Mouse (Mus musculus) neural tube, embryonic 12.5 days (tissue): ENCODE data around the gene Coro1c. TPM values are rescaled to one million over a fixed set of nuclear protein-coding genes. Genes with fewer than 3 reads are reported as not detected.

Source experiments
- ATAC-seq: fragments of 200-750 bp; cut with Nextera tagmentation; 2 replicates; pipeline ENCODE4 v1.8.0; 2017; ENCODE audit warnings: low read depth, mild to moderate bottlenecking, moderate TSS enrichment, moderate library complexity; ENCODE audit not compliant: low FRiP score
- H3K27ac ChIP-seq: fragments of 300-500 bp; sonication (generic); 2 replicates; pipeline ENCODE4 v1.5.1; 2016
- H3K27me3 ChIP-seq: fragments of 300-500 bp; sonication (generic); replicated peaks from 2 replicates; pipeline ENCODE4 v1.6.1; 2016; ENCODE audit warnings: mild to moderate bottlenecking
- H3K36me3 ChIP-seq: fragments of 300-500 bp; sonication (generic); 2 replicates; pipeline ENCODE4 v1.6.1; 2016; ENCODE audit warnings: mild to moderate bottlenecking
- H3K4me1 ChIP-seq: fragments of 300-500 bp; sonication (generic); 2 replicates; pipeline ENCODE4 v1.6.1; 2016
- H3K4me2 ChIP-seq: fragments of 300-500 bp; sonication (generic); replicated peaks from 2 replicates; pipeline ENCODE4 v1.6.1; 2016; ENCODE audit warnings: mild to moderate bottlenecking
- H3K4me3 ChIP-seq: fragments of 300-500 bp; sonication (generic); 2 replicates; pipeline ENCODE4 v1.5.1; 2016
- H3K9ac ChIP-seq: fragments of 300-500 bp; sonication (generic); 2 replicates; pipeline ENCODE4 v1.6.1; 2016; ENCODE audit warnings: mild to moderate bottlenecking
- H3K9me3 ChIP-seq: fragments of 300-500 bp; sonication (generic); 2 replicates; pipeline ENCODE4 v1.6.1; 2016; ENCODE audit warnings: mild to moderate bottlenecking
- WGBS: fragments of 180-500 bp; shearing (Covaris S2); methylation state at CpG from one replicate; pipeline ENCODE4 v1.1.7; 2016; 5-methylcytosine and 5-hydroxymethylcytosine counted together
- polyA plus RNA-seq: library from polyadenylated mRNA; unstranded; fragments of >200 nt; fragmentation: Nextera tagmentation; extraction: Ambion mirVana; gene quantifications from 2 replicates; pipeline ENCODE4 v1.2.1, GENCODE M21; 2016

The Coro1c gene
- polyA plus RNA-seq, 1 experiment from 2014 or later = 292 TPM

DNA sequence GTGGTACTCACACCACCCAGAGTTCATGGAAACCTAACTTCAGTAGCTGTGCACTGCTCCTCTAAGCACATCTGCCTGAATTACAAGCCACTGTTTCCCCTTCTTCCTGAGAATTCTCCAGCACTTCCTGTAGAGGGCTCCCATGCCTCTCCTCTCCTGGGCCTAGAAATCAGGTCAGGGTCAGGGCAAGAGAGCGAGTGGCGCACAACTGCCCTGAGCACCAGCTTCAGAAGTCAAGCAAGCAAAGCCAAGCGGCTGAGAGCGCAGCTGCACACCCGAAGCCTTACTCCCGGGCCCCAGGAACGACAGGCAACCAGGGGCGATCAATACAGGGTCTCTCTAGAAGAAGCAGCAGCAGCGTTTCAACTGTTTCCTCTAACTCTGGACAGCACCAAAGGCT is 60.9 kb downstream of the Coro1c start:
- peaks cover 95% of the 10 kb centered on the region for H3K36me3 ChIP-seq
- WGBS = 88% methylated on average over 9 of the region's 9 CpGs
- H3K9me3 ChIP-seq = no peaks in the 10 kb centered on the region
- no peak overlapping the region for H3K4me2 ChIP-seq
- no peak overlapping the region for H3K4me3 ChIP-seq
- no peak overlapping the region for H3K27ac ChIP-seq
- 0 out of 2 replicates have a peak, but pooled peaks cover 2% of the 10 kb centered on the region for H3K4me1 ChIP-seq
- no peak overlapping the region for H3K9ac ChIP-seq
- ATAC-seq = no peak
- no peaks in the 10 kb centered on the region for H3K27me3 ChIP-seq

DNA sequence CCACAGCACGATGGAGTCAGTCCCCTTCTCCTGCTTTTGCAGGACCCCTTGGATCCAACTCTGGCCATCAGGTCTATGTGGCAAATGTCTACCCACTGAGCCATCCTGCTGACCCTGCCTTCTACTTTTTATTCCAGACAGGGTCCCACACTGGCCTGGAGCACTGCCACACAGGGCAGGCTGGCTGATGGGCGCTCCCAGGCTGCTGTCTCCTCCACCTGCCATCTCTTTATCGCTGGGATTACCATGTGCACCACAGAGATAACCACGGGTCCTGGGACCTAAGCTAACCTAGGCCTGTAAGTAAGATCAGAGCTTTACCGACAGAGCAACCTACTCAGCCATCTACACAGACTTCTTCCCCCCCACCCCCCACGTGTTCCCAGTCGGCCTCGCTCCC is 61.9 kb downstream of the Coro1c start:
- WGBS = 92% methylated on average over 8 of the region's 8 CpGs
- H3K27me3 ChIP-seq = no peaks in the 10 kb centered on the region
- ATAC-seq = no peak
- no peaks in the 10 kb centered on the region for H3K9me3 ChIP-seq
- H3K27ac ChIP-seq = no peak overlapping the region
- 0 out of 2 replicates have a peak, but pooled peaks cover 2% of the 10 kb centered on the region for H3K4me1 ChIP-seq
- H3K9ac ChIP-seq = no peak overlapping the region
- H3K4me3 ChIP-seq = no peak overlapping the region
- no peak overlapping the region for H3K4me2 ChIP-seq
- H3K36me3 ChIP-seq = peaks cover 97% of the 10 kb centered on the region

GRCm38 (mm10) chr5:113845627-113846026 is 62.9 kb downstream of the Coro1c start:
- Histone ChIP-seq H3K27ac (no peak overlapping the region), H3K36me3 (peaks cover 88% of the 10 kb centered on the region), H3K9ac (no peak overlapping the region), H3K4me3 (no peak overlapping the region), H3K27me3 (no peaks in the 10 kb centered on the region), H3K9me3 (no peaks in the 10 kb centered on the region), H3K4me1 (0 out of 2 replicates have a peak, but pooled peaks cover under 1% of the 10 kb centered on the region), H3K4me2 (no peak overlapping the region)
- 89% methylated on average over 8 of the region's 8 CpGs for WGBS
- ATAC-seq = no peak

- WGBS = 78% methylated on average over 7 of the region's 7 CpGs
- Histone ChIP-seq H3K27me3 (no peaks in the 10 kb centered on the region), H3K36me3 (peaks cover 88% of the 10 kb centered on the region), H3K27ac (no peak overlapping the region), H3K9ac (no peak overlapping the region), H3K4me2 (no peak overlapping the region), H3K9me3 (no peaks in the 10 kb centered on the region), H3K4me3 (no peak overlapping the region), H3K4me1 (no peaks in the 10 kb centered on the region)
- ATAC-seq = no peak
Observed at GRCm38 (mm10) chr5:113844721-113845120, 63.8 kb downstream of the Coro1c start.

DNA sequence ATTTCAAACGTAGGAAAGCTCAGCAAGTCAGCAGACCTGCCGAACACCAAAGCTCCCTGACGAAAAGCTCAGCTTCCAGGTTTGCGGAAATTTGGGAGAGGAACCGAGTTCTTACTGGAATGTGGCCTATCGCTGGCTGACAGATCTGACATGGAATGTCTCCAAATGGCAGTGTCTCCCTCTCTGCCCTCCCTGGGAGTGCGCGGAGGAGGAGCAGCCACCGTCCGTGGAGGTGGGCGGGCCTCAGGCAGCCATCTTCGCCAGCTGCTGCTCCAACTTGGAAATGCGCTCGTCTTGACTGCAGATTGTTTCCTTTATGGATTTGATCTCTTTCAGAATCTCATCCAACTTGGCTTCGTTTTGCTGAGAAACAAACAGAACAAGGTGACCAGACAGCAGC is 64.5 kb downstream of the Coro1c start:
- 90% methylated on average over 15 of the region's 15 CpGs for WGBS
- Histone ChIP-seq H3K36me3 (peaks cover 83% of the 10 kb centered on the region), H3K4me1 (no peaks in the 10 kb centered on the region), H3K27me3 (no peaks in the 10 kb centered on the region), H3K9ac (no peak overlapping the region), H3K4me3 (no peak overlapping the region), H3K9me3 (no peaks in the 10 kb centered on the region), H3K4me2 (no peak overlapping the region), H3K27ac (no peak overlapping the region)
- ATAC-seq = no peak

DNA sequence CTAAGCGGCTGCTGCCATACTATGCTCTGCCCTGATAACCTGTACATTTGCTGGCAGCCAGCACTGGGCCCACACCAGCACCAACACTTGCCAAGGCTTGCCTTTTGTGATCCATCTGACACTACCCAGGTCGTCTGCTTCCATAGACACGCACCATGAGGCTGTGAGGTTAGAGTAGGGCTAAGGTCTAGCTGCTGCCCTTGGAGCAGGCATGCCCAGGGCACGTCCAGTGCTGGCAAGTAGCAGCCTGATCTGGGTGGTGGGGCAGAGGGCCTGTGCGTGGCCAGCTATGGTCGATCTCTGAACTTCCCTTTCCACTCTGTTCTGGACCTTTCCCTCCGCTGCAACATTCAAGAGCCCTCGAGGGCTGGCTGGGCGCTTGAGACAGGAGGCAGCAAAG is 65.7 kb downstream of the Coro1c start:
- no peaks in the 10 kb centered on the region for H3K9me3 ChIP-seq
- no peak overlapping the region for H3K4me2 ChIP-seq
- H3K4me3 ChIP-seq = no peak overlapping the region
- H3K27me3 ChIP-seq = no peaks in the 10 kb centered on the region
- peaks cover 75% of the 10 kb centered on the region for H3K36me3 ChIP-seq
- 91% methylated on average over 9 of the region's 9 CpGs for WGBS
- H3K9ac ChIP-seq = no peak overlapping the region
- no peak for ATAC-seq
- no peak overlapping the region for H3K27ac ChIP-seq
- H3K4me1 ChIP-seq = no peaks in the 10 kb centered on the region

DNA sequence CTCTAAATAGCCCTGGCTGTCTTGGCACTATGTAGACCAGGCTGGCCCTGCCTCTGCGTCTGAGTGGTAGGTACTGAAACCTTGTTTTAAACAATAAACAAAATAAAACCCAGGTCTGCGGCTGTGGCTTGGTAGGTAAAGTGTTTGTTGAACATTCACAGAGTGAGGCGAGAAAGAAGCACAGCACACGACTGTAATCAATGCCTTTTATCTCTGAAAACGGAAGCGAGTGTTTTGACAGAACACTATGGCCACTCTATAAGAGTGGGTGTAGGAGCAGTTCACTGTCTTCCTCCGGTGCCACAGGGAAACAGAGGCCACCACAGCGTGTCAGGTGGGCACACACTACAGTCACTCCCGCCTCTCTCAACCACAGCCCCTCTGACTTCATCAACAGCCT is 66.3 kb downstream of the Coro1c start:
- Histone ChIP-seq H3K36me3 (peaks cover 68% of the 10 kb centered on the region), H3K4me1 (no peaks in the 10 kb centered on the region), H3K27ac (no peak overlapping the region), H3K4me2 (no peak overlapping the region), H3K9me3 (no peaks in the 10 kb centered on the region), H3K4me3 (no peak overlapping the region), H3K9ac (no peak overlapping the region), H3K27me3 (no peaks in the 10 kb centered on the region)
- 88% methylated on average over 9 of the region's 9 CpGs for WGBS
- no peak for ATAC-seq

GRCm38 (mm10) chr5:113841243-113842225 is 67.0 kb downstream of the Coro1c start:
- Histone ChIP-seq H3K27me3 (no peaks in the 10 kb centered on the region), H3K4me1 (no peaks in the 10 kb centered on the region), H3K36me3 (peaks cover 61% of the 10 kb centered on the region), H3K4me2 (no peak overlapping the region), H3K9ac (no peak overlapping the region), H3K27ac (no peak overlapping the region), H3K9me3 (no peaks in the 10 kb centered on the region), H3K4me3 (no peak overlapping the region)
- WGBS = 84% methylated on average over 23 of the region's 23 CpGs
- ATAC-seq = no peak

- no peak overlapping the region for H3K4me2 ChIP-seq
- H3K4me1 ChIP-seq = no peaks in the 10 kb centered on the region
- peaks cover 50% of the 10 kb centered on the region for H3K36me3 ChIP-seq
- 95% methylated on average over 4 of the region's 4 CpGs for WGBS
- no peak overlapping the region for H3K9ac ChIP-seq
- H3K4me3 ChIP-seq = no peak overlapping the region
- no peaks in the 10 kb centered on the region for H3K9me3 ChIP-seq
- no peak for ATAC-seq
- H3K27me3 ChIP-seq = no peaks in the 10 kb centered on the region
- no peak overlapping the region for H3K27ac ChIP-seq
Observed at GRCm38 (mm10) chr5:113840443-113840842, 68.1 kb downstream of the Coro1c start.

DNA sequence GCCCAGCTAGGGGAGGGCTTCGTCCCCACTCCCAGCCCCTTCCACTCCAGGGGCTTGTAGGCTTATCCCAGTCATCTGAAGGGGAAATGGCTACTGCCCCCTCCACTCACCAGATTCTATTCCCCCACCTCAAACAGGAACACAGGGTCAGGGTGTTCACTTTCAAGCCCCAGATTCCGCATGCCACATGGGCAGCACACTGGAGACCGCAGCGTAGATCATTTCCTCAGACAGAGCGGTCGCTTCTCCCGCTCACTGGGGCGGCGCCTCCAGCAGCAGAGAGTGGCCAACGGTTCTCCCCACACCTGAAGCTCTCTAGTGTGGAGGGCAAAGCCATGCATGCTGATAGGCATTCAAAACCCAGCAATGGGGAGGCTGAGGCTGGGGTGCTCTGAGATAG is 71.6 kb downstream of the Coro1c start:
- Histone ChIP-seq H3K4me3 (no peak overlapping the region), H3K4me1 (0 out of 2 replicates have a peak, but pooled peaks cover 6% of the 10 kb centered on the region), H3K4me2 (no peak overlapping the region), H3K27ac (no peak overlapping the region), H3K27me3 (no peaks in the 10 kb centered on the region), H3K9ac (no peak overlapping the region), H3K9me3 (no peaks in the 10 kb centered on the region), H3K36me3 (peaks cover 17% of the 10 kb centered on the region)
- no peak for ATAC-seq
- 82% methylated on average over 10 of the region's 10 CpGs for WGBS

DNA sequence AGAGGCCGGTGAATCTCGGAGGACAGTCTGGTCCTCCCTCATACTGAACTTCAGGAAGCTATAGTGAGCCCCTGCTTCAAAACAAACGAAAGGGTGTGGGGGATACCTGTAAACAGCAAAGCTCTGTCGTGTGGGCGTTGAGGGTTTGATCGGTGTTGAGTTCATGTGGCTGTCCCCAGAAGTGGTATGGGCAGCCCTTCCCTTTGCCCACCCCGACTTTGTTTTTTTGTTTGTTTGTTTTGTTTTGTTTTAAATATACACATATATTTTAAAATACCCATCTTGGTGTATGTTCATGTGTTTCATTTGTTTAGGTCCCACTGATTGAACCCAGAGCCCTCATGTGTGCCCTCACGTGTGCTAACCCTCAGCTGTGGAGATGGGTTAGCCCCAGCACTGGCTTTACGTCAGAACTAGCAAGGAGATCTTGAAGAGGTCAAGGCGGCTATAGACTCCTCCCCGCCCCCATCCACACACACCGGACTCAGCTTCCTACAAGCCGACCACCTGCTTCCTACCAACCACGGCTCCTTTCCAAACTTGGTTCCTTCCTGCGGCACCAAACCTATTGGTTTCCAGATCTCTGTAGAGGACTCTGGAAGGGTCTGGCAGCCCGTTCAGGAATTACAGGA is 75.1 kb downstream of the Coro1c start:
- WGBS = 70% methylated on average over 16 of the region's 16 CpGs
- Histone ChIP-seq H3K4me1 (0 out of 2 replicates have a peak, but pooled peaks cover 6% of the 10 kb centered on the region), H3K9ac (no peak overlapping the region), H3K4me3 (no peak overlapping the region), H3K27me3 (no peaks in the 10 kb centered on the region), H3K9me3 (no peaks in the 10 kb centered on the region), H3K4me2 (no peak overlapping the region), H3K27ac (no peak overlapping the region), H3K36me3 (peaks cover 2% of the 10 kb centered on the region; the same call in 1 of the 2 replicates)
- ATAC-seq = no peak

- Histone ChIP-seq H3K36me3 (no peaks in the 10 kb centered on the region), H3K27ac (no peak within 1 kb of the TSS), H3K9me3 (no peaks in the 10 kb centered on the region), H3K4me2 (no peak within 1 kb of the TSS), H3K4me1 (0 out of 2 replicates have a peak, but pooled peaks cover 6% of the 10 kb centered on the region), H3K27me3 (no peaks in the 10 kb centered on the region), H3K4me3 (no peak within 1 kb of the TSS), H3K9ac (no peak within 1 kb of the TSS)
- no peak for ATAC-seq
- 37% methylated on average over 8 of the region's 8 CpGs for WGBS
Observed at GRCm38 (mm10) chr5:113832490-113832901, 76.1 kb downstream of the Coro1c start, which contains the start of gene Selplg. Gene Selplg (minus strand): TSS chr5:113832644.
